Mouse (Mus musculus) v-Abl transformed pro-B cells (cell line): ENCODE measurements around the gene Vgll4.

Source experiments
- in situ Hi-C, 2 experiments: fragments of 400-800 bp; cut with MboI; formaldehyde crosslinking; loops; one replicate each; pipeline ENCODE4 v1.15.1; 2025; ENCODE audit not compliant: unreplicated experiment in 2 of 2

The Vgll4 gene

GRCm38 (mm10) chr6:114944456-114945438 is 25.0 kb downstream of the Vgll4 start:
- in situ Hi-C loops: loop anchor here in 1 of 2 experiments (25.0 kb wide), 2 partner anchors 607 to 857 kb away; no protein-coding TSS in a partner anchor

DNA sequence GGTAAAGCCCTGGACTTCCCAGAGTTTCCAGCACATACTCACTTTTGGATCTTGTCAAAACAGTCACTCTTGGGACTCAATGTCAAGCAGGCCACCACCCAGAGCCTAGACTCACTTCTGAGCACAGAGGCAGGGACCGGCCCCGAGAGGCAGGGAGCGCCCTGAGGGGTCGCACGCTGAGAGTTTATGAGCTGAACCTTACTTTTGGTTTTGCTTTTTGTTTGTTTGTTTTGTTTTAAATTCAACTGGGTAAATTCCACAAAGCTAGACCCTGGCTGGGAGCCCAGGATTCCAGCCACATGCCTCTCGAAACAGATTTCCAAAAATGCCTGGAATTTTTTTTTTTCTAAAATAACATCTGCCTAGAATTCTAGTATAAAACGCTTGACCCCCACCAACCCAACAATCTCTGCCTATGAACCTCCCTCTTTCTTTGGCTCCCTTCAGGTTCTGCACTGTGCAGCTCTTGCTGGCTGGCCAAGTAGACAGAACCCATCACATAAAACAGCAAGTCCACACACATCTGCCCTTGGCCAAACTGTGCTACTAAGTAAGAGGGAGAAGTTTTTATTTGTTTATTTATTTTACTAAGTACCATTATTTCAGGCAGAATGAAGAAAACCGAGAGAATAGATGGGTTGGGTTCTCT is 28.5 kb downstream of the Vgll4 start:
- in situ Hi-C loops: loop anchor here in 1 of 2 experiments (25.0 kb wide), 2 partner anchors 604 to 854 kb away; no protein-coding TSS in a partner anchor

- in situ Hi-C loops: loop anchor here (10.0 to 25.0 kb wide), 4 partner anchors 325 to 852 kb away; no protein-coding TSS in a partner anchor
These were observed 30.1 kb downstream of the Vgll4 start for GRCm38 (mm10) chr6:114939666-114940065.

- in situ Hi-C loops: loop anchor here (10.0 to 25.0 kb wide), 4 partner anchors 328 to 850 kb away; no protein-coding TSS in a partner anchor
These were observed 32.9 kb downstream of the Vgll4 start for GRCm38 (mm10) chr6:114936941-114937313.

DNA sequence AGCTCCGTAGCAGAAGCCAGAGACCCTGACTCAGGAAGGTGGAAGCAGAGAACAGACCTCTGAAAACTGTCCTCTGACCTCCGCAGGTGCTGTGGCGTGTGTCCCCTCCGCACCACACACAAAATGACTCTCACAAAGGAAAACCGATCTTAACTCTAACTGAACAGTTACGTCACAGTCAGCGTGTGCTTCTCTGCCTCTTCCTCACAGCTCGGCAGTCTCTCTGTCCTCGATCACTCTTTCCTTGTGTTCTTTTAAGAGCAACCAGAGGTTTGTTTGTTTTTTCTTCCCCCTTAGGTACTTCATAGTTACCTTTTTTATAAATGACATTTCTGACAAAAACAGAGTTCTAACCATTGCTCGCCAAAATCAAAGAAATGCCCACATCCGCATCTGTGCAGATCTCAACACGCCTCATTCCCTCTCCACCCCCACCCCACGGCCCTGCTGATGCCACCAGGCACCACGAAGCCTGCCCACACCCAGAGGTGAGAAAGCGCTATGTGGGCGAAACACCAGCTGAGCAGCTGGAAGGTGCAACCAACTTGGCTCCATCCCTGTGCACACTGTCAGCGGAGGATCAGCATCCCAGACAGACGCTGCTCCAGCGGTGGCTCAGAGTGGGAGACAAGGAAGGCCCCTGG is 33.4 kb downstream of the Vgll4 start:
- in situ Hi-C loops: loop anchor here (10.0 to 25.0 kb wide), 4 partner anchors 328 to 849 kb away; no protein-coding TSS in a partner anchor

- in situ Hi-C loops: loop anchor here (10.0 to 25.0 kb wide), 4 partner anchors 329 to 848 kb away; no protein-coding TSS in a partner anchor
These were observed 34.4 kb downstream of the Vgll4 start for GRCm38 (mm10) chr6:114935362-114935761.

GRCm38 (mm10) chr6:114934045-114934444 is 35.7 kb downstream of the Vgll4 start:
- in situ Hi-C loops: loop anchor here (5.0 to 25.0 kb wide), 7 partner anchors 73 to 847 kb away; no protein-coding TSS in a partner anchor

- in situ Hi-C loops: loop anchor here (5.0 to 25.0 kb wide), 7 partner anchors 74 to 846 kb away; no protein-coding TSS in a partner anchor
These were observed 36.8 kb downstream of the Vgll4 start for GRCm38 (mm10) chr6:114932991-114933392.

DNA sequence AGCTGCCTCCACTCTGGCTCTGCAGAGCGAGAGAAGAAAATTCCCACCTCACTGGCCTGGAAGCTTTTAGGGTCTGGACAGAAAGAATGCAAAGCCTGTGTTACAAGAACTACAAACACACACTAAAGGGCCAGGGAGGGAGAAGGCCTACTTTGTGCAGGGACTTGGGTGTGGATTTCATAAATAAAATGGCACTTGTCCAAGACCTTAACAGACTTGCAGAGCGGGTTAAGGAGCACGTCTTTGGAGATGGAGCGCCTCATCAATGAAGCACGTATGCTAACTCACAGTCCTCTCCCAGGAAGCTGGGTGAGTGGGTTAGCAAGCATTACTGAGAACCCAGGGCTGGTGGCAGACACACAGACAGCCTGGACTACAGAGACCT is 37.7 kb downstream of the Vgll4 start:
- in situ Hi-C loops: loop anchor here (5.0 to 25.0 kb wide), 7 partner anchors 75 to 845 kb away; no protein-coding TSS in a partner anchor

- in situ Hi-C loops: loop anchor here (5.0 to 25.0 kb wide), 7 partner anchors 76 to 844 kb away; no protein-coding TSS in a partner anchor
These were observed 38.3 kb downstream of the Vgll4 start for GRCm38 (mm10) chr6:114931212-114932115.

- in situ Hi-C loops: loop anchor here (5.0 to 25.0 kb wide), 7 partner anchors 77 to 843 kb away; no protein-coding TSS in a partner anchor
These were observed 39.1 kb downstream of the Vgll4 start for GRCm38 (mm10) chr6:114930646-114931045.

GRCm38 (mm10) chr6:114930038-114930591 is 39.7 kb downstream of the Vgll4 start:
- in situ Hi-C loops: loop anchor here (5.0 to 25.0 kb wide), 7 partner anchors 77 to 843 kb away; no protein-coding TSS in a partner anchor

GRCm38 (mm10) chr6:114929346-114929745 is 40.4 kb downstream of the Vgll4 start:
- in situ Hi-C loops: loop anchor here (5.0 to 25.0 kb wide), 6 partner anchors 155 to 842 kb away; no protein-coding TSS in a partner anchor

GRCm38 (mm10) chr6:114928462-114928861 is 41.3 kb downstream of the Vgll4 start:
- in situ Hi-C loops: loop anchor here (5.0 to 25.0 kb wide), 6 partner anchors 154 to 841 kb away; no protein-coding TSS in a partner anchor

DNA sequence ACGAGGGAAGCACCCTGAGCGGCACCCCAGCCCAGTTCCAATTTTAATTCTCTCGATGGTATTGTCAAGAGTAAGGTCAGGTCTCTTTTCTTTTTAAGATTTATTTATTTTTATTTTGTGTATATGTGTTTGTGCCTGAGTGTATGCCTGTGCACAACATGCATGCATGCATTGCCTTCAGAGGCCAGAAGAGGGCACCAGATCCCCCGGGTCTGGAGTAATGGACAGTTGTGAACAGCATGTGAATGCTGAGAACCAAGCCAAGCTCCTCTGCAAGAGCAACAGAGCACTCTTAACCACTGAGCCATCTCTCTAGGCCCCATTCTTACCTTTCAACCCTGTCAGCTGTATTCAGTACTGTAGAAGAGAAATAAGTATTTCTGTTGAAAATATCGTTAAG is 42.4 kb downstream of the Vgll4 start:
- in situ Hi-C loops: loop anchor here (5.0 to 25.0 kb wide), 6 partner anchors 153 to 840 kb away; no protein-coding TSS in a partner anchor

DNA sequence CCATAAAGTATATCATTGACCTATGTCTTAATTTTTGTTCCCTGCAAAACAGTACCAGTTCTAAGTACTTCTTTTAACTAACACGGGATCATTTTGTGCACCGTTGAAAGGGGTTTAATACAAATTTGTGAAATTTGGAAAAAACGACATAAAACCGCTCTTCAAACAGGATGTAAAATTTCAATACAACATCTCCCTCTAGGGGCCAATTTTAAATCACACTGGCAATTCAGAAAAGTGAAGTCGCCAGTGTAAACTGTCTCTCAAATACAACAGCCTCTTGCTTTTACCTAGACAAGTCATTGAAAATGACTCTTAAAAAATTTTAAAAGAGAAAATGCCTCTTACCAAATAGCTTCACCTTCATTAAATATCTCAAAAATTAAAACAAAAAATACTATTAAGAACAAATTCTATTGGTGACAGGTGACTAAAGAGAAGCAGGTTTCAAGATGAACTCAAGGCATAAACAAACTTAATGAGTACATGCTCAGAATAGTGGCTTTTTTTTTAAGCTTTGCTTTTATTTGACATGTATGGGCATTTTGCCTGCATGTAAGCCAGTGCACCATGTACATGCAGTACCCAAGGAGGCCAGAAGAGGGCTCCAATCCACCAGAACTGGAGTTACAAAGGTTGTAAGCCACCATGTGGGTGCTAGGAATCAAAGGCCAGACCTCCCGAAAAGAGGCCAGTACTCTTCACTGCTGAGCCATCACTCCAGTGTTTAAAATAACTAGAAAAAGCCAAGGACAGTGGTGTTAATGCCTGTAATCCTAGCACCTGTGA is 43.2 kb downstream of the Vgll4 start:
- in situ Hi-C loops: loop anchor here (5.0 to 25.0 kb wide), 6 partner anchors 152 to 839 kb away; no protein-coding TSS in a partner anchor

DNA sequence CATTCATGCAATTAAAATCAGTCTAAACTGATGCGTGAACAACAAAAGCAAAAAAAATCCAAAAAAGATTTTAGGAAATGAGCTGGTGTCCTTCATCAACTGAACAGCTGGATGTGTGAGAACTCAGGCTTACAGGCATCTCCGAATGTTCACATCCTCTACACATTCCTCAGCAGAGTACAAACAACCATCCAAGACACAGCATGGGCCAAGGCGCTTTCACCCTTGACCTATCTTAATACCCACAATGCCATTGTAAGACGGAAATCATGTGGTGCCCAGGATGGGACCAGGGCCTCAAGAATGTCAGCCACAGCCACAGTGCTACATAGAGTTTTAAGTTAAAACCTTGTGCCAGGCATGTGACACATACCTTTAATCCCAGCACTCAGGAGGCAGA is 44.6 kb downstream of the Vgll4 start:
- in situ Hi-C loops: loop anchor here (5.0 to 25.0 kb wide), 6 partner anchors 150 to 838 kb away; no protein-coding TSS in a partner anchor
